Mouse (Mus musculus) colon, adult 2 months (tissue): ENCODE data around the gene 1700037C18Rik. TPM values are rescaled to one million over a fixed set of nuclear protein-coding genes. Genes with fewer than 3 reads are reported as not detected.

Experiments used
- polyA plus RNA-seq: library from polyadenylated mRNA; depleted of rRNA; stranded (reverse); fragments of >200 nt; gene quantifications from 2 replicates; pipeline ENCODE4 v1.2.3, GENCODE M21; 2012; rRNA removed

Gene 1700037C18Rik
- polyA plus RNA-seq = 9.4 and 11.5 TPM in 2 replicates

GRCm38 (mm10) chr16:3908537-3909111 is at the start of gene 1700037C18Rik, which contains the start of gene Cluap1:
Gene 1700037C18Rik (minus strand): TSS chr16:3908689.
Gene Cluap1 (plus strand): TSS chr16:3908801.

GRCm38 (mm10) chr16:3884201-3885064 is 24.1 kb downstream of the 1700037C18Rik start, which contains the start of the genes Zfp597 and Gm20695:
Gene Zfp597 (minus strand): TSS chr16:3884561.
Gene Gm20695 (plus strand): TSS chr16:3884648.

GRCm38 (mm10) chr16:3872216-3873047 is 36.1 kb downstream of the 1700037C18Rik start, which contains the start of gene Naa60:
Gene Naa60 (plus strand): TSS chr16:3872375.

GRCm38 (mm10) chr16:3846711-3847518 is 61.6 kb downstream of the 1700037C18Rik start, which contains the start of gene Zfp174:
Gene Zfp174 (plus strand): TSS chr16:3847268.

Other genes with a start within 250 kb of the 1700037C18Rik start
- gene Mefv, start 190.6 kb downstream of the 1700037C18Rik start, polyA plus RNA-seq = 0.33 and 0.47 TPM in 2 replicates
- gene Zfp263, start 164.6 kb downstream of the 1700037C18Rik start, polyA plus RNA-seq = 7.2 and 8.4 TPM in 2 replicates
- not detected in 2 replicates for gene Olfr15, start 77.8 kb downstream of the 1700037C18Rik start, polyA plus RNA-seq
- gene Zfp174, start 61.4 kb downstream of the 1700037C18Rik start, polyA plus RNA-seq = 0.79 and 0.84 TPM in 2 replicates
- gene Naa60, start 36.3 kb downstream of the 1700037C18Rik start, polyA plus RNA-seq = 53.7 and 64.5 TPM in 2 replicates
- 1.6 and 1.9 TPM in 2 replicates for gene Zfp597, start 24.1 kb downstream of the 1700037C18Rik start, polyA plus RNA-seq
- not detected in 2 replicates for gene Gm20695, start 24.0 kb downstream of the 1700037C18Rik start, polyA plus RNA-seq
- gene Cluap1, start 112 bp upstream of the 1700037C18Rik start, polyA plus RNA-seq = 3.0 and 4.4 TPM in 2 replicates
- 2.4 and 2.5 TPM in 2 replicates for gene Nlrc3, start 67.9 kb upstream of the 1700037C18Rik start, polyA plus RNA-seq
- gene Slx4, start 95.1 kb upstream of the 1700037C18Rik start, polyA plus RNA-seq = 11.6 and 13.4 TPM in 2 replicates
- gene Dnase1, start 128.3 kb upstream of the 1700037C18Rik start, polyA plus RNA-seq = not detected in 2 replicates
- gene Trap1, start 169.1 kb upstream of the 1700037C18Rik start, polyA plus RNA-seq = 63.3 and 78.2 TPM in 2 replicates